Mouse (Mus musculus) cerebellum, adult 11 months (tissue): ENCODE results near the gene 2310061N02Rik.
"Not testable (repeated sequence)": the region's sequence is repeated elsewhere in the genome, so short reads cannot be mapped to it uniquely, and the experiment has no call there.

Experiments used
- DNase-seq: peaks from one replicate; pipeline ENCODE4 v3.0.0; 2022

2310061N02Rik gene

GRCm38 (mm10) chr16:88707496-88708012 lies at the start of gene 2310061N02Rik:
TSS of gene 2310061N02Rik (minus strand) at chr16:88707962.
- DNase-seq = no peak

- DNase-seq = not testable (repeated sequence)
Observed at GRCm38 (mm10) chr16:88751535-88751934, 43.8 kb upstream of the 2310061N02Rik start, which contains the start of gene Krtap13. TSS of gene Krtap13 (minus strand) at chr16:88751635.

GRCm38 (mm10) chr16:88747943-88748342 lies 40.2 kb upstream of the 2310061N02Rik start:
- no peak for DNase-seq

- DNase-seq = no peak
Observed at GRCm38 (mm10) chr16:88744750-88745340, 37.1 kb upstream of the 2310061N02Rik start.

- DNase-seq = no peak
Observed at GRCm38 (mm10) chr16:88735391-88735790, 27.6 kb upstream of the 2310061N02Rik start.

GRCm38 (mm10) chr16:88728812-88729275 lies 21.1 kb upstream of the 2310061N02Rik start, which contains the start of gene Krtap13-1:
TSS of gene Krtap13-1 (plus strand) at chr16:88728862.
- DNase-seq = no peak

- no peak for DNase-seq
Observed at GRCm38 (mm10) chr16:88720031-88720430, 12.3 kb upstream of the 2310061N02Rik start.

- no peak for DNase-seq
Observed at GRCm38 (mm10) chr16:88716549-88716948, 8.8 kb upstream of the 2310061N02Rik start.

GRCm38 (mm10) chr16:88711245-88711644 lies 3.5 kb upstream of the 2310061N02Rik start:
- no peak for DNase-seq

GRCm38 (mm10) chr16:88710757-88711156 lies 3.0 kb upstream of the 2310061N02Rik start:
- DNase-seq = no peak

GRCm38 (mm10) chr16:88701072-88701864 lies 6.5 kb downstream of the 2310061N02Rik start:
- DNase-seq = no peak

GRCm38 (mm10) chr16:88696256-88696655 lies 11.5 kb downstream of the 2310061N02Rik start:
- no peak for DNase-seq

GRCm38 (mm10) chr16:88681282-88681681 lies 26.5 kb downstream of the 2310061N02Rik start:
- DNase-seq = no peak

GRCm38 (mm10) chr16:88679099-88679498 lies 28.7 kb downstream of the 2310061N02Rik start:
- DNase-seq = no peak

- no peak for DNase-seq
Observed at GRCm38 (mm10) chr16:88671571-88671970, 36.2 kb downstream of the 2310061N02Rik start, which contains the start of gene Krtap27-1. TSS of gene Krtap27-1 (minus strand) at chr16:88671671.

GRCm38 (mm10) chr16:88657426-88657825 lies 50.3 kb downstream of the 2310061N02Rik start:
- no peak for DNase-seq
